Mouse (Mus musculus) embryonic facial prominence, embryonic 11.5 days (tissue): ENCODE results near the gene Olfr372. TPM values are rescaled to one million over a fixed set of nuclear protein-coding genes. Genes with fewer than 3 reads are reported as not detected.
"Not testable (repeated sequence)": the region's sequence is repeated elsewhere in the genome, so short reads cannot be mapped to it uniquely, and the experiment has no call there.

Experiments used
- ATAC-seq: fragments of 200-750 bp; cut with Nextera tagmentation; replicated peaks from 2 replicates; pipeline ENCODE4 v1.8.0; 2017; ENCODE audit warnings: low read depth; ENCODE audit not compliant: insufficient number of reproducible peaks, low FRiP score, low TSS enrichment
- DNase-seq: peaks from one replicate; pipeline ENCODE4 v3.0.0-alpha.2; 2015; ENCODE audit warnings: low spot score
- H3K27ac ChIP-seq: fragments of 300-500 bp; sonication (generic); replicated peaks from 2 replicates; pipeline ENCODE4 v1.5.1; 2014; ENCODE audit warnings: mild to moderate bottlenecking, low read depth, low read length, control low read depth
- H3K27me3 ChIP-seq: fragments of 300-500 bp; sonication (generic); 2 replicates; pipeline ENCODE4 v1.6.1; 2014; ENCODE audit warnings: mild to moderate bottlenecking, low read length, moderate library complexity, mixed read lengths; ENCODE audit not compliant: control insufficient read depth, insufficient read depth
- H3K36me3 ChIP-seq: fragments of 300-500 bp; sonication (generic); replicated peaks from 2 replicates; pipeline ENCODE4 v1.6.1; 2014; ENCODE audit warnings: low read depth, mild to moderate bottlenecking, low read length, moderate library complexity, mixed read lengths; ENCODE audit not compliant: control insufficient read depth, insufficient read depth
- H3K4me1 ChIP-seq: fragments of 300-500 bp; sonication (generic); 2 replicates; pipeline ENCODE4 v1.6.1; 2014; ENCODE audit warnings: low read length, mixed read lengths; ENCODE audit not compliant: control insufficient read depth, insufficient read depth
- H3K4me2 ChIP-seq: fragments of 300-500 bp; sonication (generic); 2 replicates; pipeline ENCODE4 v1.6.1; 2014; ENCODE audit warnings: low read depth, mild to moderate bottlenecking, control low read depth, low read length, moderate library complexity
- H3K4me3 ChIP-seq: fragments of 300-500 bp; sonication (generic); 2 replicates; pipeline ENCODE4 v1.5.1; 2014; ENCODE audit warnings: low read depth, low read length, control low read depth
- H3K9ac ChIP-seq: fragments of 300-500 bp; sonication (generic); replicated peaks from 2 replicates; pipeline ENCODE4 v1.6.1; 2014; ENCODE audit warnings: mild to moderate bottlenecking, control low read depth, low read length
- H3K9me3 ChIP-seq: fragments of 300-500 bp; sonication (generic); replicated peaks from 2 replicates; pipeline ENCODE4 v1.6.1; 2016; ENCODE audit warnings: mild to moderate bottlenecking, low read length, inconsistent platforms, mixed read lengths; ENCODE audit not compliant: control insufficient read depth
- WGBS: fragments of 180-500 bp; shearing (Covaris S2); extraction: QIAGEN DNeasy Blood & Tissue Kit; methylation state at CpG from one replicate; pipeline ENCODE4 v1.1.7; 2014; 5-methylcytosine and 5-hydroxymethylcytosine counted together
- polyA plus RNA-seq: library from polyadenylated mRNA; unstranded; fragments of >200 nt; fragmentation: Nextera tagmentation; extraction: Ambion mirVana; gene quantifications from 2 replicates; pipeline ENCODE4 v1.2.1, GENCODE M21; 2014

The Olfr372 gene
- polyA plus RNA-seq, 1 experiment from 2014 or later, result not detected

DNA sequence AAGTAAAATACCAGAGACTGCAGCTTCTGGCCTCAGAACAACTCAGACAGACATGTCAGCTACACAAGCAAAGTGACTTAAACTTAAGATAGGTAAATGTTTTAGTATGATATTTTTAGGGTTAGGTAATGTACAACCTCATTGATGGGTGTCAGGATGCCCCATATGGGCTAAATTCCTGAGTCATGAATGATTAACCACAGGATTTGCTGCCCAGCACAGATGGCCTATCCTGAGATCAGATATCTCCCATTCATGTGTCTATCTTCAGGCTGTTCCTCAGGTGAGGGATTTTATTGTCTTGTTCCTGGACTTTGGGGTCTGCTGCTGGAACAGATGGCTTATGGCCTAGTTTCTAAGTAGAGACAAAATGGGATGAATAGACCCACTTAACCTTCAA is 13.6 kb downstream of the Olfr372 start:
- not testable (repeated sequence) for DNase-seq, H3K9me3 ChIP-seq, H3K36me3 ChIP-seq, ATAC-seq, H3K4me2 ChIP-seq, H3K9ac ChIP-seq, H3K4me1 ChIP-seq, H3K27me3 ChIP-seq, H3K27ac ChIP-seq, H3K4me3 ChIP-seq

DNA sequence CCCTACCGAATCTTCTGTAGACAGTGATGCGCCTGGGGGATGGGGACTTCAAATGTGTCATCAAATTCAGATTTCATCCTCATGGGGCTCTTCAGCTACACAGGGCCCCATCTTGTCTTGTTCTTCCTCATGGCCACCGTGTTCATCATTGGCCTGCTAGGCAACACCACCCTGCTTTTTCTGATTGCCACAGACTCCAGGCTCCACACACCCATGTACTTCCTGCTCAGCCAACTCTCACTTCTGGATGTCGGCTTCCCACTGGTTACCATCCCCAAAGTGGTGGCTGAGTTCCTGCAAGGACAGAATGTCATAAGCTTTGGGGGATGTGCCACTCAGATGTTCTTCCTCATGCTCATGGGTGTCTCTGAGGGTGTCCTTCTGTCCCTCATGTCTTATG is 16.6 kb downstream of the Olfr372 start:
- not testable (repeated sequence) for H3K4me2 ChIP-seq, H3K9me3 ChIP-seq, DNase-seq, H3K4me3 ChIP-seq, H3K9ac ChIP-seq, ATAC-seq, H3K27me3 ChIP-seq, H3K4me1 ChIP-seq, H3K36me3 ChIP-seq, H3K27ac ChIP-seq
- 84% methylated on average over 3 of the region's 4 CpGs for whole genome bisulfite sequencing

DNA sequence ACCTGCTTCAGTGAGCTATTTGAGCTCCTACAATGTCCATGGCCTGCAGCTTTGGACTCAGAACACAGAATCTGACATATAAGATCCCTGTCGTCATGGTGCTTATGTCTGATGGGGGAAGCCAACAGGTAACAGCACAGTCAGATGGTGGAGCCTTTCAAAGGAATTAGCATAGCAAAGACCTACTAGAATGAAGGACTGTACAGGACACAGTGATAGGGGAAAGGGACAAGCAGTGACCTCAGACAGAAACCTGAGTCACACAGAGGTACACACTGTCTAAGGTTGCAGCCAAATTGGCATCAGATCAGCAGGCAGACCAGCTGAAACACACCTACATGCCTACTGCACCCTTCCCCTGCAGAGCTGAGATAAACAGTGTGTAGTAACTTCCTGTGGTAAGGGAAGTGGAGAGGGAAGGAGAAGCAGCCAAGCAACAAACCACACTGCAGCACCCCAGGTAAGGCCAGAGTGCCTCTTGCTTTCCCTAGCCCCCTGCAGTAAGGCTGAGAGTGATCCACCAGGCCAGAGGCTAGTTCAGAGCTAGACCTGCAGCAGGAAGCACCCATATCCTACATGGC is 25.9 kb downstream of the Olfr372 start:
- not testable (repeated sequence) for H3K4me3 ChIP-seq, H3K36me3 ChIP-seq, H3K27me3 ChIP-seq, H3K4me1 ChIP-seq, DNase-seq, H3K9me3 ChIP-seq, H3K9ac ChIP-seq, H3K4me2 ChIP-seq, H3K27ac ChIP-seq, ATAC-seq
- WGBS, result 86% methylated on average over 1 of the region's 1 CpGs

DNA sequence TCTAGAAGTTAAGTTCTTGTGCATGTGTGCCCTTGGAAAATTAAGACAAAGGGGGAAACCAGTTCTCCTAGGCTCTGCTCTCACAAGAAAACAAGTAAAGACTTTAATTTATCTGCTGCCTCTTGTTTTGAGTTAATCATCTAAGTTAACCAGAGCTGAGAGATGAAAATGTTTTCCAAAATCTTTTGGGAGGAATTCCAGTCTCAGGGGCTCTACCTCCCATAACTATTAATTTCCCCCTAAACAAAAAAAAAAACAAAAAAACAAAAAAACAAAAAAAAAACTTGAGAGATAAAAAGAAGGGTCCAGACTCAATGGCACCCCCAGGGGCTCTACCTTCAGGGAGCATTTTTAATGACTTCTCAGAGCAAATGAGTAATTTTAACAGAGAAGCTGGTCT is 41.9 kb downstream of the Olfr372 start, which contains the start of gene Olfr373:
Olfr373 (plus strand) TSS at position 301 of the 400 bp plus-strand sequence.
- H3K4me1 ChIP-seq, DNase-seq, ATAC-seq, H3K4me2 ChIP-seq, H3K36me3 ChIP-seq, H3K27ac ChIP-seq, H3K27me3 ChIP-seq, H3K9me3 ChIP-seq, H3K9ac ChIP-seq, H3K4me3 ChIP-seq: not testable (repeated sequence)

DNA sequence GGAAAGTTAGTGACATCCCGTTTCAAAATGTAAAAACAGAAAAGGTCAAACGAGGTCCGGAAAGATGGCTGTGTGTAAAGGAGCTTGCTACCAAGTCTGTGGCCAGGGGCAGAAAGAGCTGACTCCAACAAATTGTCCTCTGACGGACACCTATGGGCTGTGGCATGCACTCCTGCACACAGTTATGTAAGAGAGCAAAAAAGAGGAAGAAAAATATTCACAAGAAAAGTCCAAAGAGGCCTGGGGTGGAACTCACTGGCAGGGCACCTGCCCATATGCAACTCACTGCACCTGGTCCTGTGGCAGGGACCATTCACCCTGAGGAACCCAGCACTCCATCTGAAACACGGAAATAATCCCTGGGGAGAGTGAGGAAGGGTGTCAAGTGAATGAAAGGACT is 43.7 kb downstream of the Olfr372 start:
- no peak overlapping the region for H3K9ac ChIP-seq
- DNase-seq (no peak), ATAC-seq (no peak)
- H3K36me3 ChIP-seq, result no peaks in the 10 kb centered on the region
- no peak overlapping the region for H3K4me3 ChIP-seq
- no peaks in the 10 kb centered on the region for H3K9me3 ChIP-seq
- 64% methylated on average over 5 of the region's 5 CpGs for WGBS
- H3K4me2 ChIP-seq, result no peak overlapping the region
- no peak overlapping the region for H3K27ac ChIP-seq
- H3K27me3 ChIP-seq, result no peaks in the 10 kb centered on the region
- H3K4me1 ChIP-seq, result no peaks in the 10 kb centered on the region

DNA sequence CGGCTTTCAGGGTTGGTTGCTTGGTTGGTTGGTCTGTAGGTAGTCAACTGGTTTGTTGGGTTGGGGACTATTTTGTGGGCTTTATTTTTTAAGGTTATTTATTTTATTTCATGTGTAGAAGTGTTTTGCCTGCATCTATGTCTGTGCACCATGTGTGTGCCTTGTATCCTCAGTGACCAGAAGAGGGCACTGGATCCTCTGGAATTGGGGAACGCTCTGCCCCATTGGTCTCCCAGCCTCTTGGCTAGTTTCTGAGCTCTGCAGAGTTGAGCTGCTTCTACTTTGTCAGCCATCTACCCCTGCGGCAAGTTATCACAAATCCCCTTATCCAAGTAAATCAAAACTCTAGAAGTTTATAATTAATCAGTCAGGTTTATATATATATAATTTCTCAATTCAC is 46.6 kb downstream of the Olfr372 start:
- peak; percentile 14 for DNase-seq
- not testable (repeated sequence) for H3K9me3 ChIP-seq, H3K27me3 ChIP-seq, H3K36me3 ChIP-seq, H3K4me3 ChIP-seq, H3K4me1 ChIP-seq, H3K9ac ChIP-seq, H3K27ac ChIP-seq, ATAC-seq, H3K4me2 ChIP-seq
- 87% methylated on average over 3 of the region's 3 CpGs for WGBS

DNA sequence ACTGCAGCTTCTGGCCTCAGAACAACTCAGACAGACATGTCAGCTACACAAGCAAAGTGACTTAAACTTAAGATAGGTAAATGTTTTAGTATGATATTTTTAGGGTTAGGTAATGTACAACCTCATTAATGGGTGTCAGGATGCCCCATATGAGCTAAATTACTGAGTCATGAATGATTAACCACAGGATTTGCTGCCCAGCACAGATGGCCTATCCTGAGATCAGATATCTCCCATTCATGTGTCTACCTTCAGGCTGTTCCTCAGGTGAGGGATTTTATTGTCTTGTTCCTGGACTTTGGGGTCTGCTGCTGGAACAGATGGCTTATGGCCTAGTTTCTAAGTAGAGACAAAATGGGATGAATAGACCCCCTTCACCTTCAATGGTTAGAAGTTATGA is 55.7 kb downstream of the Olfr372 start:
- not testable (repeated sequence) for DNase-seq, ATAC-seq, H3K27ac ChIP-seq

DNA sequence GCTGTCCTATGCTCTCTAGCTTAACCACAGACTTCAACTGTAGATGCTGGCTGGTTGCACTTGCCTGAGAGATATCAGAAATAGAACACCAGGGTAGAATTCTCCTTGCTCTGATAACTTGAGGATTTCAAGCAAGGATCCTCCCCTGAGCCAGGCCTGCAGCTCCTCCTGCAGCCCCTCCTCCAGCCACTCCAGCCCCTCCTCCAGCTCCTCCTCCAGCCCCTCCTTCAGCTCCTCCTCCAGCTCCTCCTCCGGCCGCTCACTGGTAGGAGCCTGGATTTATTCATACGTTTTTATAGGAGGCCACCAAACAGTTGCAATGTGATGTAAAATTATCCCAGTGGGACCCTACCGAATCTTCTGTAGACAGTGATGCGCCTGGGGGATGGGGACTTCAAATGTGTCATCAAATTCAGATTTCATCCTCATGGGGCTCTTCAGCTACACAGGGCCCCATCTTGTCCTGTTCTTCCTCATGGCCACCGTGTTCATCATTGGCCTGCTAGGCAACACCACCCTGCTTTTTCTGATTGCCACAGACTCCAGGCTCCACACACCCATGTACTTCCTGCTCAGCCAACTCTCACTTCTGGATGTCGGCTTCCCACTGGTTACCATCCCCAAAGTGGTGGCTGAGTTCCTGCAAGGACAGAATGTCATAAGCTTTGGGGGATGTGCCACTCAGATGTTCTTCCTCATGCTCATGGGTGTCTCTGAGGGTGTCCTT is 58.5 kb downstream of the Olfr372 start:
- H3K27me3 ChIP-seq, DNase-seq: not testable (repeated sequence)
- WGBS, result 65% methylated on average over 6 of the region's 7 CpGs

More for the DNA sequence above, 55.7 kb downstream of the Olfr372 start:
- H3K27me3 ChIP-seq, H3K9me3 ChIP-seq, H3K4me1 ChIP-seq, H3K36me3 ChIP-seq, H3K4me3 ChIP-seq, H3K9ac ChIP-seq, H3K4me2 ChIP-seq: not testable (repeated sequence)

More for the DNA sequence above, 58.5 kb downstream of the Olfr372 start:
- H3K27ac ChIP-seq, H3K36me3 ChIP-seq, H3K4me3 ChIP-seq, H3K4me2 ChIP-seq, ATAC-seq, H3K9me3 ChIP-seq, H3K9ac ChIP-seq, H3K4me1 ChIP-seq: not testable (repeated sequence)
